Mouse (Mus musculus): Measurements from ENCODE around the gene D1Pas1.

DNA sequence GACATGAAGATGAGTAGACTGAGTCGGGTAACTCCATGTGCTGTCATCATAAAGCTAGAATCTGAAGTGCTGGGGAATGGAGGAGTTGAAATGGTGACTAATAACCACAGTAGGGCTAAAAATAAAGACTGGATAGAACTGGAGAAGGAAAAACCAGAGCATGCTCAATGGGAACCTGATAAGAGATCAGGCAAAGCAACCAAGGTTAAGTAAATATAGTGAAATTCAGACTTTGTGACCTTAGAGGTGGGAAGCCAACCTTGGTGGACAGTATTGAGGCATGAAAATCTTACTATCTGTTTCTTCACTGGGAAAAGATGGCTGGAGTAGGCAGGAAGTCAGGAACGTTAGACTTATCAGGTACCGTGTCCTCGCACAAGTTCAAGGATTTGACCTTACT, 14.8 kb upstream of the D1Pas1 start:
- no peak for TF ChIP-seq CTCF (IDR thresholded peaks at IDR 0.05; ENCODE audit: borderline replicate concordance, insufficient read depth, low read depth, low read length)
- no peak for TF ChIP-seq POLR2A (IDR thresholded peaks at IDR 0.05; ENCODE audit: borderline replicate concordance, insufficient read depth, low read length)

Measured in cerebellum, adult 2 months (tissue).